10 mouse cellular contexts compared by ENCODE assay signal in the genomic region with DNA sequence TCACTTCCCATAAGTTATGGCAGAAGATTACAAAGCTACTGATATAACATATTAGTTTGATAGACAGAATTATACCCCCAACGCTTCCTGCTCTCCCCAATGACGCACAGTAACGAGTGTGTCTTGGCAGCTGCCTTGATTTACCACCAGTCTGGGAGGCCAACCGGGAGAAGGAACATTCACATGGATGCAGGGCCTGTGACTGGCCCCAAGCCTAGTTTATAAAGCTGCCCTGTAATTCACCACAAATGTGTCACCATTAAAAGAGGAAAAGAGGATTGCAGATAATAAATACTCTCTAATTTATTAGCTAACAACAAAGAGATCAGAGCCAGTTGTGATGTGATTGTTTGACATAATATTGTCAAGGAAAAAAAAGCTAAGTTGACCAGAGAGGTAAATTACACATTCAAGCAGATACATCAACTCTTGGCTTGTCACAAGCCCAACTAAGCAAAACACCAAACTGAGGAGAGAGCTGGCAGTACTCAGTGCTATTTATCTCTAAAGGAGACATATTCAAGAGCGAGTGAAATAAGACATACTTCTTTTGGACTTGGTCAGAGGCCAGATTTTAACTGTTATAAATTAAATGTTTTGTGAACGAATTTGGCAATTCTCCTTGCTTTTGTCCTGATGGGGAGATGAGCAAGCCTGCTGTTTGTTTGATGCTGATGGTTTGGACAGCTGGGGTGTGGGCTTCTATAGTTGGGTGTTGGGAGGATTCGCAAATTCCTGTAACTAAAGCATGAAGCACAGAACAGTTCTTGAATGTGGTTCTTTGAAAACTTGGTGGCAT.
DNase-seq lines count a peak whose midpoint lies in the region; ATAC-seq and TF ChIP-seq lines count a peak whose summit lies in the region.
"Had no signal": no experiment of that assay in that cellular context is flagged by ENCODE, and none has a peak within 500 bp of the region (broad histone marks: within the 10 kb centered on the region; RNA-seq: fewer than 3 reads in every experiment).

No protein-coding gene starts in this region.

- no peaks in the 10 kb centered on the region for H3K27me3 ChIP-seq in heart, adult 2 months (ENCODE audit: control insufficient read depth, insufficient read depth, low read length)
- H3K27me3 ChIP-seq in heart, embryonic 14.5 days (ENCODE audit: control insufficient read depth, insufficient read depth, low read length) = no peaks in the 10 kb centered on the region
- H3K27me3 ChIP-seq in stomach, embryonic 16.5 days (ENCODE audit: control insufficient read depth, insufficient read depth, low read length) = no peaks in the 10 kb centered on the region
- peaks cover 4% of the 10 kb centered on the region; the same call in 1 of the 2 replicates for H3K27me3 ChIP-seq in midbrain, embryonic 16.5 days (ENCODE audit: control insufficient read depth, insufficient read depth, low read depth, low read length)
- H3K27me3 ChIP-seq: CH12.LX; hindbrain, embryonic 15.5 days had no signal

- H3K79me2 ChIP-seq in heart, adult 2 months (replicated peaks; ENCODE audit: control insufficient read depth, insufficient read depth, low read length) = no peaks in the 10 kb centered on the region

- no peak for ATAC-seq in heart, embryonic 14.5 days (ENCODE audit: insufficient number of reproducible peaks, insufficient read depth, low FRiP score, low read depth)
- ATAC-seq in stomach, embryonic 16.5 days (ENCODE audit: insufficient read depth, low FRiP score) = peak; percentile 92
- no peak for ATAC-seq in megakaryocyte-erythroid progenitor cell, adult 5-6 weeks (replicated peaks; ENCODE audit: low FRiP score, low TSS enrichment, poor library complexity, severe bottlenecking)
- ATAC-seq in midbrain, embryonic 16.5 days = no peak

- H3K36me3 ChIP-seq in heart, adult 2 months (ENCODE audit: control insufficient read depth, insufficient read depth, low read length) = peaks cover 3% of the 10 kb centered on the region; the same call in 1 of the 2 replicates
- no peaks in the 10 kb centered on the region for H3K36me3 ChIP-seq in heart, embryonic 14.5 days (ENCODE audit: control insufficient read depth, insufficient read depth, low read length)
- H3K36me3 ChIP-seq in stomach, embryonic 16.5 days (ENCODE audit: control insufficient read depth, insufficient read depth, low read length) = no peaks in the 10 kb centered on the region
- no peaks in the 10 kb centered on the region for H3K36me3 ChIP-seq in midbrain, embryonic 16.5 days (ENCODE audit: control insufficient read depth, insufficient read depth, low read length)
- H3K36me3 ChIP-seq: hindbrain, embryonic 15.5 days had no signal

- peak overlapping the region; percentile 45 for H3K27ac ChIP-seq in heart, adult 2 months
- H3K27ac ChIP-seq in heart, embryonic 14.5 days (replicated peaks in 1 of 2; ENCODE audit: control insufficient read depth in 1 of 2, insufficient read depth in 1 of 2, low read depth in 2 of 2, low read length in 2 of 2) = peak overlapping the region; percentile 49; a peak in 3 of 4 replicates
- peak overlapping the region; percentile 8; the same call in 1 of the 2 replicates for H3K27ac ChIP-seq in layer of hippocampus, adult 2 months
- peak overlapping the region; percentile 66 for H3K27ac ChIP-seq in stomach, embryonic 16.5 days (ENCODE audit: low read length)
- no peak overlapping the region for H3K27ac ChIP-seq in midbrain, embryonic 16.5 days (ENCODE audit: low read length)
- H3K27ac ChIP-seq: hindbrain, embryonic 15.5 days had no signal

- no peak for TF ChIP-seq POLR2A in heart, adult 2 months (IDR thresholded peaks at IDR 0.05; ENCODE audit: insufficient read depth, low read depth, low read length)

- H3K9ac ChIP-seq in heart, adult 2 months (ENCODE audit: low read depth, low read length) = no peak overlapping the region
- H3K9ac ChIP-seq in heart, embryonic 14.5 days (ENCODE audit: low read length) = no peak overlapping the region
- no peak overlapping the region for H3K9ac ChIP-seq in stomach, embryonic 16.5 days (ENCODE audit: low read length)
- no peak overlapping the region for H3K9ac ChIP-seq in midbrain, embryonic 16.5 days (ENCODE audit: low read depth, low read length)
- H3K9ac ChIP-seq: hindbrain, embryonic 15.5 days had no signal

- TF ChIP-seq CTCF in heart, adult 2 months (IDR thresholded peaks at IDR 0.05) = no peak
- no peak for TF ChIP-seq CTCF in layer of hippocampus, adult 2 months (conservative IDR thresholded peaks at IDR 0.05)

- peaks cover 6% of the 10 kb centered on the region for H3K4me1 ChIP-seq in heart, adult 2 months (ENCODE audit: control insufficient read depth, insufficient read depth, low read length)
- peaks cover 4 to 21% of the 10 kb centered on the region in 2 experiments for H3K4me1 ChIP-seq in heart, embryonic 14.5 days (ENCODE audit: control insufficient read depth in 2 of 2, insufficient read depth in 2 of 2, low read length in 2 of 2)
- H3K4me1 ChIP-seq in stomach, embryonic 16.5 days (ENCODE audit: control insufficient read depth, insufficient read depth, low read length) = peaks cover 17% of the 10 kb centered on the region
- H3K4me1 ChIP-seq in midbrain, embryonic 16.5 days (ENCODE audit: control insufficient read depth, insufficient read depth, low read length) = no peaks in the 10 kb centered on the region
- H3K4me1 ChIP-seq: hindbrain, embryonic 15.5 days had no signal

- WGBS in heart, adult 2 months = 26% methylated on average over 7 of the region's 7 CpGs
- WGBS in heart, embryonic 14.5 days = 57% methylated on average over 7 of the region's 7 CpGs
- WGBS in stomach, embryonic 16.5 days = 29% methylated on average over 7 of the region's 7 CpGs
- 80% methylated on average over 7 of the region's 7 CpGs for WGBS in midbrain, embryonic 16.5 days

- H3K4me2 ChIP-seq in heart, embryonic 14.5 days (ENCODE audit: low read length) = no peak overlapping the region
- H3K4me2 ChIP-seq in stomach, embryonic 16.5 days (ENCODE audit: low read depth, low read length) = no peak overlapping the region
- no peak overlapping the region for H3K4me2 ChIP-seq in midbrain, embryonic 16.5 days (ENCODE audit: low read length)
- H3K4me2 ChIP-seq: hindbrain, embryonic 15.5 days had no signal

- DNase-seq in heart, adult 2 months = no peak
- DNase-seq in heart, postnatal 4 days = no peak
- DNase-seq in layer of hippocampus, adult 2 months (ENCODE audit: low spot score in 2 of 2) = peak; percentile 31 to 62
- DNase-seq in left cerebral cortex, postnatal 4 days = no peak

- TF ChIP-seq EP300 in heart, adult 2 months (IDR thresholded peaks at IDR 0.05; ENCODE audit: insufficient read depth, low read depth, low read length) = no peak

- intact Hi-C loops in heart, adult 2 months (cut with DNase I) = loop anchor here (5.0 kb wide), 1 partner anchor 113 kb away; no protein-coding TSS in a partner anchor
- intact Hi-C loops in left cerebral cortex, postnatal 4 days (cut with DNase I) = no loop called here

- no peak overlapping the region for H3K4me3 ChIP-seq in heart, adult 2 months
- H3K4me3 ChIP-seq in heart, embryonic 14.5 days (ENCODE audit: control insufficient read depth in 1 of 2, insufficient read depth in 1 of 2, low read depth in 1 of 2, low read length in 2 of 2) = no peak overlapping the region
- H3K4me3 ChIP-seq in layer of hippocampus, adult 2 months = no peak overlapping the region
- H3K4me3 ChIP-seq in stomach, embryonic 16.5 days (replicated peaks; ENCODE audit: low read length) = no peak overlapping the region
- H3K4me3 ChIP-seq in midbrain, embryonic 16.5 days (ENCODE audit: low read depth, low read length) = no peak overlapping the region
- H3K4me3 ChIP-seq: hindbrain, embryonic 15.5 days had no signal

- no peaks in the 10 kb centered on the region for H3K9me3 ChIP-seq in heart, embryonic 14.5 days (ENCODE audit: control insufficient read depth, low read length)
- no peaks in the 10 kb centered on the region for H3K9me3 ChIP-seq in stomach, embryonic 16.5 days (replicated peaks; ENCODE audit: control insufficient read depth, low read length)
- peaks cover 3% of the 10 kb centered on the region for H3K9me3 ChIP-seq in midbrain, embryonic 16.5 days (replicated peaks; ENCODE audit: control insufficient read depth, low read length, poor library complexity, severe bottlenecking)
- H3K9me3 ChIP-seq: hindbrain, embryonic 15.5 days had no signal

Comparison
In these comparisons a context has a peak if more than half of its experiments do, and no peak if none do; other contexts are left out.
1. DNase-seq: peak in layer of hippocampus, adult 2 months (2 of 2); none in heart, adult 2 months (0 of 2), heart, postnatal 4 days (single experiment) and left cerebral cortex, postnatal 4 days (single experiment).